Comparison of ENCODE assay signal across 18 mouse cellular contexts in genomic region chrX:145433652-145434051, GRCm38 (mm10).
"Had no signal": no experiment of that assay in that cellular context is flagged by ENCODE, and none has a peak within 500 bp of the region (broad histone marks: within the 10 kb centered on the region; RNA-seq: fewer than 3 reads in every experiment).

No protein-coding gene starts in this region.

- H3K4me3 ChIP-seq: layer of hippocampus, adult 2 months; liver, embryonic 13.5 days; megakaryocyte, embryonic 14.5 days; midbrain, embryonic 10.5 days; midbrain, embryonic 13.5 days; neural tube, embryonic 12.5 days; neural tube, embryonic 15.5 days had no signal

- ATAC-seq: intestine, postnatal 0 days; midbrain, embryonic 13.5 days; midbrain, embryonic 16.5 days had no signal

- H3K36me3 ChIP-seq: liver, embryonic 13.5 days; midbrain, embryonic 10.5 days; midbrain, embryonic 13.5 days; neural tube, embryonic 12.5 days; neural tube, embryonic 15.5 days had no signal

- H3K27me3 ChIP-seq: liver, embryonic 13.5 days; neural tube, embryonic 12.5 days; neural tube, embryonic 15.5 days had no signal

- H3K9me3 ChIP-seq: liver, embryonic 13.5 days; megakaryocyte, embryonic 14.5 days; midbrain, embryonic 10.5 days; midbrain, embryonic 13.5 days; neural tube, embryonic 12.5 days; neural tube, embryonic 15.5 days had no signal

- H3K27ac ChIP-seq: kidney, postnatal 0 days; layer of hippocampus, adult 2 months; liver, embryonic 13.5 days; macrophage; midbrain, embryonic 10.5 days; midbrain, embryonic 13.5 days; neural tube, embryonic 12.5 days; neural tube, embryonic 15.5 days had no signal

- DNase-seq: kidney, adult 2 months; kidney, postnatal 25 days; layer of hippocampus, adult 9-11 months; liver, embryonic 13.5 days; lung, adult 2 months; right cerebral cortex, adult 18-20 months; right cerebral cortex, postnatal 14 days; right cerebral cortex, postnatal 4 days had no signal

- H3K4me1 ChIP-seq: liver, embryonic 13.5 days; midbrain, embryonic 10.5 days; midbrain, embryonic 13.5 days; neural tube, embryonic 12.5 days; neural tube, embryonic 15.5 days had no signal

- H3K9ac ChIP-seq: liver, embryonic 13.5 days; midbrain, embryonic 13.5 days; neural tube, embryonic 12.5 days; neural tube, embryonic 15.5 days had no signal

- H3K4me2 ChIP-seq: liver, embryonic 13.5 days; midbrain, embryonic 13.5 days; neural tube, embryonic 12.5 days; neural tube, embryonic 15.5 days had no signal
